Mouse (Mus musculus) lung, postnatal 0 days (tissue): ENCODE measurements around the gene Trmt5.

ENCODE experiments used
- CTCF ChIP-seq: IDR thresholded peaks from 2 replicates; pipeline ENCODE4 v1.5.1; 2016; ENCODE audit warnings: antibody characterized with exemption, mild to moderate bottlenecking
- EP300 ChIP-seq: IDR thresholded peaks from 2 replicates; pipeline ENCODE4 v1.6.1; 2016; ENCODE audit warnings: antibody characterized with exemption, mild to moderate bottlenecking, control low read depth

DNA sequence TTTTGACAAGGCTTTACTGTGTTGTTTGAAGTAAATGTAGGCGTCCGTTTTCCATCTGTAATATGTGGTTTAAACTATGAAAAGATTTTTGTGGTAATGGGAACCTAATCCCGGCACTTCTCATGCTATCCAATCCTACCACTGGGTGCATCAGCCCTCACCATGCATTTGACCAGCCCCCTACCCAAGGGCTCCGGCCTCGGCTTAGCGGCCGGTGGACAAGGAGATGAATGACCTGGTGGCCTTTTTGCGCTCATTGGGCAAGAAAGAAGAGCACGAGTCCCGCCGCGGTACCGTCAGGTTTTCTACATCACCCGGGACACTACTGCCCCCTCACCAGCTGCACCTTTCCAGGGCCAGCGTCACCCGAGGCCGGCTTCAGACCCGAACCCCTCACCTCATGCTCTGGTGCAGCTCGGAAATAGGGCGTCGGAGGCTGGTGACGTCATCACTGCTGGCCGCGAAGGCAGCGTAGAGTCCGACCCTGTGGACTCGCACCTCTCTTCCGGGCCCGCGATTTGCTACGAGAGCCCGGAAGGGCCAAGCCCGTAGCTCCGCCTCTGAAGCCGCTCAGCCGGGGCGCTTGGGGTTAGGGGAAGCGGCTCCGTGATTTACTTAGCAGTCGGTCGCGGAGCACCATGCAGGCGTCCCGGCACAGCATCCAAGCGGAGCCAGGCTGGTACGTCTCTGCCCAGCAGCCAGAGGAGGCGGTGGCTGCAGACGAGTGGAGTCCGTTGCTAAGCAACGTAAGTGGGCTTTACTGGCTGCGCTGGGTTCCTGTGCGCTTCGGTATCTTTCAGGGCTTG, at the start of gene Trmt5, which contains the start of gene Slc38a6:
- peak; percentile 20 for TF ChIP-seq CTCF
- peak; percentile 5; the same call in 1 of the 2 replicates for TF ChIP-seq EP300
